Mouse (Mus musculus): ENCODE measurements at regions not wholly inside any gene's neighbourhood (a gene's known extent, or its start where the extent isn't known, plus 50 kb on each side); places are given as distances from the start of the nearest gene placed in this dataset.
"Not testable (repeated sequence)": the region's sequence is repeated elsewhere in the genome, so short reads cannot be mapped to it uniquely, and the experiment has no call there.

- not testable (repeated sequence) for H3K27me3 ChIP-seq (ENCODE audit: insufficient read depth, low read length); H3K27ac ChIP-seq (ENCODE audit: low read depth); H3K4me2 ChIP-seq; ATAC-seq (ENCODE audit: insufficient read depth); H3K36me3 ChIP-seq (ENCODE audit: insufficient read depth); H3K9me3 ChIP-seq (ENCODE audit: low read depth, low read length); H3K9ac ChIP-seq; H3K4me1 ChIP-seq (ENCODE audit: insufficient read depth); H3K4me3 ChIP-seq (ENCODE audit: low read depth, low read length)
- WGBS, result 42% methylated on average over 3 of the region's 3 CpGs
- peak; percentile 2 for DNase-seq
These were observed 167.3 kb downstream of the Gm44 start for GRCm38 (mm10) chrX:91059251-91059650.

DNA sequence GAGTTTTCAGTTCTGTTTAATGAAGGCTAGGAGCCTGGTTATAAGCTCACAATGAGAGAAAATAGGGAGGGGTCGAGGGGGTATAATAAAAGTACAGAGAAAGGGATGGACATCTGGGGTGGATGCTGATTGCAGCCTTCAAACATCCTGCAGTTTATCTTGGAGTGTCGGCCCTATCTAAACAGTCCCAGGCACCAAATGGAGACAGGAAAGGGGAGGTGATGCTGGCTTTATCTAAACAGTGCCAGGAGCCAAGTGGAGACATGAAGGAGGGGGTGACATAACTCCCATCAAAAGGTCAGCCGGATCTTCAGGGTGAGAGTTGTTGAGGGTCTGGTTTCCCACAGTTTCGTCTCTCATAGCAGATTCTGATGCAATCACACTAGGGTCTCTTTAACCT lies 193.2 kb downstream of the Gm44 start:
- 17% methylated on average over 4 of the region's 4 CpGs for WGBS
- H3K4me2 ChIP-seq; DNase-seq; H3K9me3 ChIP-seq (ENCODE audit: low read depth, low read length); H3K27me3 ChIP-seq (ENCODE audit: insufficient read depth, low read length); H3K4me3 ChIP-seq (ENCODE audit: low read depth, low read length); H3K36me3 ChIP-seq (ENCODE audit: insufficient read depth); H3K4me1 ChIP-seq (ENCODE audit: insufficient read depth); H3K9ac ChIP-seq; H3K27ac ChIP-seq (ENCODE audit: low read depth); ATAC-seq (ENCODE audit: insufficient read depth): not testable (repeated sequence)

All from lung, embryonic 14.5 days (tissue).